Mouse (Mus musculus) thymus, postnatal 25 days (tissue): Measurements from ENCODE around the gene Slc10a6.

Experiments
- DNase-seq: peaks from one replicate; pipeline ENCODE4 v3.0.0; 2022

The Slc10a6 gene

DNA sequence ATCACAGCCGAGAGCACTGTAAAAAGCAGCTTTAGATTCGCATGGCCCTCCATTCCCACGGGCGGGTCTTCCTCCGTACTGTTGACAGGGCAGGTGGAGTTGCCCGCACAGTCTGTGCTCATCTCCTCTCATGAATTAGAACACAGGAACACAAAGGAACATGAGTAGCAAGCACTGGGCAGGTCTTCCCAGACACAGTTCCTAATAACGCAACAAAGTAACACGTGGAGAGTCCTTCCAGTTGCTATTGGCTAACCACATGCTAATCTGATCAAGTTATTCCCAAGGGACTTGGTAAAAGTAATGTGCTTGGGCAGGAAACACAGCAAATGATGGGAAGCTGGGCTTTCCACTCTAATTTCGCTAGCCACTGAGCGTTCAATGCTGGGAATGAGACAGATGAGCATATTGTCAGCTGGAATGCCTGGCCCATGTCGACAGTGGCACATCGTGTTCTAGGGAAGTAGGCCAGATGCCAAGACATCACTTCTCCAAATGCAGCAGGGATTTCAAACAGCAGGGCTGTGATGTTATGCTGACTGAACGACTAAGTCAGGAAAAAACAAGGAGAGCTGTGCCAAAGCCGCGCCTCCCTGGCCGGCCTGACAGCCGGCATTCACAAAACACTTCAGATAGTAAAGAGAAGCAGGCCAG lies at the start of gene Slc10a6:
Gene Slc10a6, minus strand, starts transcription at position 293 of the 654 bp plus-strand sequence.
- no peak for DNase-seq

DNA sequence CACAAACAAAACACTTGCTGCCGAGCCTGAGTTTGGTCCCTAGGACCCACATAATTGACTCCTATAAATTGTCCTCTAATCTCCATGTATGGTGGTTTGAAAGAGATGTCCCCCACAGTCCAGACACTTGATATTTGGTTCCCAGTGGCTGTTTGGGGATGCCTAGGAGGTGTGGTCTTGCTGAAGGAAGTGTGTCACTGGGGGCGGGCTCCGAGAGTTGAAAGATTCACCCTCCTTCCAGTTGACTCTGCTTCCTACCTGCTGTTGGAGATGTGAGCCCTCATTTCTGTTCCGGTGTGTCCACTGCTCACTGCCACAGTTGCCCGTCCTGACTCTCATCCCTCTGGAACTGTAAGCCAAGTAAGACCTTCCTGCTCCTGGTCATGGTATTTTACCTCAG lies 49.8 kb upstream of the Slc10a6 start:
- DNase-seq: no peak

DNA sequence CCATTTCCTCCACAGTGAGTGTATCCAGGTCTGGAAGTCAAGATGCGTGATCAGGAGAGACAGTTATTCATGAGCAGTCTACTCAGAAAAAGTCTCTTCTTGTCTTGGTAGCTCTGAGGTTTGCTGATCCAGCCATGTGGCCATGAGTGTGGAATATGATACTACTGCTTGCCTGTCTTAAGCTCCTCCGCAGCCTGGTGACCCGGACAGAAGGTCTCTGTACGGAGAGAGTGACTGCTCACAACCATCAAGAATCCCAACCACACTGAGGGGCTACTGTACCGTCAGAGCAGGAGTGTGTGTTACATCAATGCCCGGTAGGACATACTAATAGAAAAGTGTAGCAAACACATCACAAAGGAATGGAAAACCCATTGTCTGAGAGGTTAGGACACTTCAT lies 48.7 kb upstream of the Slc10a6 start:
- DNase-seq: no peak

DNA sequence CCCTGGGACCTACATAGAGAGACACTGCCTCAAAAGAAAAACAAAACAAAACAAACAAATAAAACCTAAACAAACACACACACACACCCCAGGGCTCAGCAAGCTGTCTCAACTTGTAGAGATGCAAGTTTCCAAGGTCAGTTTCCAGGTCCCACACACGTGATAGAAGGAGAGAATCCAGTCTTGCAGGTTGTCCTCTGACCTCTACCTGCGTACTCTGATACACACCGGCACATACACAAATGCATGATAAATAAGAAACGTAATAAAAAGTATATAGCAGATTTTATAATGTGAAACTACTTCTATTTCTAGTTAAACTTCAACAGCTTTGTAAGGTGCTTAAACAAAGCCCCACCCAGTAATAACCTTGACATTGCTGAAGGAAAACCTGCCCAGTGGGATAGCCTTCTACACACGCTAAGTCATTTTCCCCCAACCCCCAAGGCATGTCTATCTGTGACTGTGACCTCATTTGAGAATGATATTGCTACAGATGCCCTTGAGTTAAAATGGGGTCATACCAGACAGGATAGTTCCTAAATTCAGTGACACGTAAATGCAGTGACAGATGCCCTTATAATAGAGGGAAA lies 47.2 kb upstream of the Slc10a6 start:
- no peak for DNase-seq

DNA sequence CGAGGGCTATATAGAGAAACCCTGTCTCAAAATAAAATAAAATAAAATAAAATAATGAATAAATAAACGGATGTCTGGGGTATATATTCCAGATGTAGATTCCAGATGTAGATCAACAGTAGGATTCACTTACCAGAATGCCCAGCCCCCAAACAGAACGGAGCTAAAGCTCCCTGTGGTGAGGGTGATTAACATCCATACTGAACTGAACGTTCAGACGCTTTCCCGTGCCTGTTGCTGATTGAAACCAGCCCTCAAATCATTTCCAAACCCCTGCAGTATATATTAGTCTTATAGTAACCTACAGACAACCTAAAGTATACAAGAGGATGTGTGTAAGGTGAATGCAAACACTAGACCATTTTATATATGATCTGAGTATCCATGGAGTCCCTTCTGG lies 45.3 kb upstream of the Slc10a6 start:
- DNase-seq: no peak

DNA sequence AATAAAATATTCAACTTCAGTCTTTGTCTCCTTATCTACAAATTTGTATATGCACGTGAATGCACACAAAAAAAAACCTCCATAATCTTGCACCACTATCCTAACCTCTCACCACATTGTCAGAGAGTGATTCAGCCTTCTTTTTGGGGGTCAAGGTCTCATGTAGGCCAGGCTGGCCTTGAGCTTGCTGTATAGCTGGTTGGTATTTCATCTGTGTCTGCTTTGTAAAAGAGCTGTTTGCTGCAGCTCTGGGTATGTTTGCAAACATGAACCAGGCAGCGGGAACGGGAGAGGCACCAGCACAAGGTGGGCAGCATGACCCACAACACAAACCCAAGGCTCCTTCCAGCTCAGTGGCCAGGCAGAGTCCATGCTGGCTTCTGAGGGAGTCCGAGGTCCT lies 44.4 kb upstream of the Slc10a6 start:
- no peak for DNase-seq

DNA sequence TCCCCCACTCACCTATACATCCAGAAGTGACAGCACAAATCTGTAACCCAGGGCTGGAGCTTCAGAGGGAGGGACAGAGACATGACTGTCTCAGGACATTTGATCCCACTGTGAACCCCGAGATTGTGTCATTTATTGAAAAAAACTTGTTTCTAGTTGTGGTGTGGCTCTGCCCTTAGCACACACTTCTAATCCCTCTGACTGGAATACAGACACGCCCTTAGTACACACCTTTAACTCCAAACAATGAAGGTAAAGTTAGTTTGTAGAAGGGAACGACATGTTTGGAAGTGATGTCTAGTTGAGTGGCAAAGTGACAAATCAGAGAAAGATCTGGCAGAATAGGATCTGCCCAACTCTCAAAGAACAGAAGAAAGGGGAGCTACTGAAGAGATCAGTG lies 42.7 kb upstream of the Slc10a6 start:
- DNase-seq: no peak

DNA sequence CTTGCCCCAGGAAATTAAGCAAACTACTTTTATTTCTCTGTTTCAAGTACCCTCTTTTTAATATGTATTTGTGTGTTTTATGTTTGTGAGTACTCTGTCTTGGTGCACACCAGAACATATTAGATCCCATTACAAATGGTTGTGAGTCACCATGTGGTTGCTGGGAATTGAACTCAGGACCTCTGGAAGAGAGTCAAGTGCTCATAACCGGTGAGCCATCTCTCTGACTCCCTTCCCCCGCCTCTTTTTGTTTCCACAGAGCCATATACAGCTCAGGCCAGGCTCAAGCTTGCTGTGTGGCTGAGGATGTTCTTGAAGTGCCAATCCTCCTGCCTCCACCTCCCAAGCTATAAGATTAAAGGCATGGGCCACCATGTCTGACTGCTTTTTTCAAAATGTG lies 36.7 kb upstream of the Slc10a6 start:
- DNase-seq: no peak

DNA sequence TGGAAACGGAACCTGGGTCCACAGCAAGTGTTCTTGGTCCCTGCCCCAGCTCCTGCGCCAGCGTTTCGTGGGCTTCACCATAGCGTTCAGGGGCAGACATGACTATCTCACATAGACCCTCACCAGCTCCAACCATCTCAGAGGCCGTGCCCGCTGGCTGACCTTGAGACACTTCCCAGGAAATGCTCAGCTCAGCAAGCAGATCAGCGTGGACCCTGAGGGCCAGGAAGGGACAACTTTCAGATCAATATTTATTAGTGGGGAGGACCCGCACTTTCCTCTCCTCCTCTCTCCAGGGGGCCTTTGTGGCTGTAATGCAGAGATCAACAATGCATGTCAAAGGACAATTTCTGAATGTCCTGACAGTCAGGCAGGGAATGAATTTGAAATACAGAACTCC lies 35.7 kb upstream of the Slc10a6 start:
- no peak for DNase-seq

DNA sequence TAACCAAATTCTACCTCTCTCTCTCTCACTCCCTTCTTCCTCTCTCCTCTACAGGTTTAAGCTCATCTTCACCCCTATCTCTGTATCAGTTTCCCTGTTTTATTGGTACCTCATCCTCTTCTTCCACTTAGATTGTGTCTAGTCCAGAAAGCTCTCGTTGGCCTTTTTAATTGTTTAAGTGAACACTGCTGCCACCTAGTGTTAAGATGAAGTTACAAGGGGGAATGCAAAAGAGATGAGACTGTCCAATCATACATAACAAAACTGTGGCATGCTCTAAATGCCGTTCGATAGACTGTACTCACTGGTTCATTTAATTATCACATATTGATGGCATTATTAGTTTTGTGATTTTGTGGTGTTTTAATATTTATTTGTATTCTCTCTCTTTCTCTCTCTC lies 30.4 kb upstream of the Slc10a6 start:
- no peak for DNase-seq

DNA sequence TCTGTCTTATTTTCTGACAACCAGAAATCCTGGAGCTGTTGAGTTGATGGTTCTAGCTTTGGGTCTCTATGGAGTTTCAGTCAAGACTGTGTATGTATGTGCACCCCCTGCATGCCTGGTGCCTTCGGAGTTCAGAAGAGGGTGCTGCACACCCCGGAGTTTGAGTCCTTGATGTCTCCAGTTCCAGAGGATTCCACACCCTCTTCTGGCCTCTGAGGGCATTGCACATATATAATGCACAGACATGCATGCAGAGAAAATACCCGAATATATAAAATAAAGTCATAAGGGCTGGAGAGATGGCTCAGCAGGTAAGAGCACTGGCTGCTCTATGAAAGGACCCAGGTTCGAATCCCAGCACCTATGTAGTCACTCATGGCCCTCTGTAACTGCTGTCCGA lies 29.7 kb upstream of the Slc10a6 start:
- peak; percentile 14 for DNase-seq

DNA sequence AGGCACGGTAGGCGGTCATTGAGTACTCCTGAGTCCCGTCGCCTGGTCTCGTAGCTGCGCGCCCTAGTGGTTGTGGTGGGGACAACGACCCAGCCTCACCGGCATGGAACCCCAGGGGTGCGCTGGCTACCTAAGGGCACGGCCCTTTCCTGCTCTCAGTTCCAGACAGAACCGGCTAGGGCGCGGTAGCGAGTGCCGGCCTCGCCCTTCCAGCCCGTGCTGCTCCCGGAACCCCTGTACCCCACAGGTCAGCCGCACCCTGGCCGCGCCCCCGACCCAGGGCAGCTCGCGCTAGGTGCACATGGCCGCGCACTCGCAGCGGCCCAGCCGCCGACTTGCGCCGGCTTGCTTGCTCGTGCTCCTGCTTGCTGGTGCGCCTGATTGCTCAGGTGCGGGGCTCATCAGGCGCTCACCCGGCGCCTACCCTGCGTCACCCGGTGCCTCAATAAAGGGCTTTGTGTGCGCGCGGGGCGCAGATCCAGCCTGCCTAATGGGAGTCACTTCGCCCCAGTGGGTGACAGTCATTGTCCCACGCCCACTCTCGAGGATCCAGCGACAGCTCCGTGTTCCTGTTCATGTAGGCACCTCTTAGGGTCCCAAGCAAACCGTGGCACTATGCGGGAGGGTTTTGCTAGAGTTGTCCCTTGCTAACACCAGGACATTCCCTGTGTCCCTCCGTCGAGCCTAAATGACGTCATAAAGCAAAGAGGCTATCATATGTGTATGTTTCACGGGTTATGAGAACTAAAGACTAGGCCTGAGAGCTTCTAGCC lies 26.3 kb upstream of the Slc10a6 start, which contains the start of gene 1700016H13Rik:
Gene 1700016H13Rik, minus strand, starts transcription at position 665 of the 773 bp plus-strand sequence.
- peak; percentile 85 for DNase-seq

DNA sequence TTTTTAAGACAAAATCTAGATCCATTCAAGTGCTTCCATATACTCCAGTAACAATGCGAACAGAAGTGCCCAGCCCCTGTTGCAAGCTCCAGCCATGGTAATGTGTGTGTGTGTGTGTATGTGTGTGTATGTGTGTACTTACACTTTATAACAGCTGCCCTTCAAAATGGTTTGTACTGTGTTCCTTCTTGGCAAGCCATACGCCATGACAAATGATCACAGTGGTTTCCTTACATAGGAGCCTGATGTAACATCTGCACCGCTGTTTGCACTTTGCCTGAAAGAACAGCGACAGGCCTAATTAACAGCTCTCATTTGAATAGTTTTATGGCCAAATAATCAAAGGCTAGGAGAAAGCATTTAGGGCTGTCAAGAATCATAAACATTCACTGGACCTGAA lies 25.6 kb upstream of the Slc10a6 start:
- no peak for DNase-seq

DNA sequence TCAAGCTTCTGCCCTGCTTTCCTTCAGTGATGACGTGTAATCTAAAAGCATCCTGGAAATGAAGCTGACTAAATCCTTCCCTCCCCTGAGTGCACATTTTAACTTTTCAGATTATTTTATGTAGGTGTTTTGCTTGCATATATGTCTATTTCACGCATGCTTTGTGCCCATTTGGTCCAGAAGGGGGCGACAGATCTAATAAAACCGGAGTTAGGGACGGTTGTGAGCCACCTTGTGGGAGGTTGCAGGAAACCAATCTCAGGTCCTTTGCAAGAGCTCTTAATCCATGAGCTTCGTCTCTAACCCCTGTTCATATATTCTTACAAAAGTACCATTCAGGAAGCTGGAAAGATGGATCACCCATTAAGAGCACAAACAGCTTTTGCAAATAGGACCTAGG lies 25.0 kb upstream of the Slc10a6 start:
- peak; percentile 54 for DNase-seq

DNA sequence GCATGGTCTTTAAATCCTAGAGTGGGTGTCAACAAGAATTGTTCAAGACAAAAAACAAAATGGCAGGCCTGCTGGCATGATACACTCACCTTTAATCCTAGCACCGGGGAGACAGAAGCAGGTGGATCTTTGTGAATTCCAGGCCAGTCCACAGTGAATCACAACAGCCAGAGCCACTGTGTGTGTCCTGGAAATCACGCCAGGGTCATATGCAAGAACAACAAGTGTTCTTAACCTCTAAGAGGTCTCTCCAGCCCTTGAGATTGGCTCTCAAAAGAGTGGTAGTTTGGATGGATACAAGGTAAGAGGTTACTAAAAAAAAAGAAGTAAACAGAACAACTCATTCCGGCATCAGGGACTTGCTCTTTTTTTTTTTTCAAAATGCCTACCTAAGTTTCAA lies 18.1 kb upstream of the Slc10a6 start:
- no peak for DNase-seq

DNA sequence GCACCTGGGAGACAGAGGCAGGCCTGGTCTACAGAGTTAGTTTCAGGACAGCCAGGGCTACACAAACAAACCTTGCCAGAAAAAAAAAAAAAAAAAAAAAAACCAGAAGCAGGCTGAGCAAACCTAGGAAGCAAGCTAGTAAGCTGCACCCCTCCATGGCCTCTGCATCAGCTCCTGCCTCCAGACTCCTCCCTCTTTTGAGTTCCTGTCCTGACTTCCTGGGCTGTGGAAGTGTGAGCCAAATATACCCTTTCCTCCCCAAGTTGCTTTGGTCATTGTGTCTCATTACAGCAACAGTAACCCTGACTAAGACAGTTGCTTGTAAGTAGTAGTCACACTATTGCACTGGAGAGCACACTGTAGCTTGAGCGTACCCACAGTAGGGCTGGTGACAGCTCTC lies 15.0 kb upstream of the Slc10a6 start:
- DNase-seq: no peak

DNA sequence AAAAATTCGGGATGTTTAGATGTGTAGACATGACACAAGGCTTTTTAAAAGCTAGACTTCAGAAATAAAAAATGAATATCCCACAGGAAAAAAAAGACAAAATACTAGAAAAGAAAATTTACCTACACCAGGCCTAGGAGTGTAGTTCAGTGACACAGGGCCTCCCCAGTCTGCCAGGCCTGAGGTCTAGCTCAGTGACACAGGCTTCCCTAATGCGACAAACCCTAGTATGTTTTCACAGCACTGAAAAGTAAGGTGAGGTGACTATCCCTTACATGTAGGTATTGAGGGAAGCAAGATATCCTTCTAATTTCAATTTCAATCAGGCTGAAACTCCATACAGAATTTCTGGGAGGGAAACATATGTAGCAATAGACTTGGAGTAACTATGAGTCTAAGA lies 8.0 kb upstream of the Slc10a6 start:
- DNase-seq: no peak

DNA sequence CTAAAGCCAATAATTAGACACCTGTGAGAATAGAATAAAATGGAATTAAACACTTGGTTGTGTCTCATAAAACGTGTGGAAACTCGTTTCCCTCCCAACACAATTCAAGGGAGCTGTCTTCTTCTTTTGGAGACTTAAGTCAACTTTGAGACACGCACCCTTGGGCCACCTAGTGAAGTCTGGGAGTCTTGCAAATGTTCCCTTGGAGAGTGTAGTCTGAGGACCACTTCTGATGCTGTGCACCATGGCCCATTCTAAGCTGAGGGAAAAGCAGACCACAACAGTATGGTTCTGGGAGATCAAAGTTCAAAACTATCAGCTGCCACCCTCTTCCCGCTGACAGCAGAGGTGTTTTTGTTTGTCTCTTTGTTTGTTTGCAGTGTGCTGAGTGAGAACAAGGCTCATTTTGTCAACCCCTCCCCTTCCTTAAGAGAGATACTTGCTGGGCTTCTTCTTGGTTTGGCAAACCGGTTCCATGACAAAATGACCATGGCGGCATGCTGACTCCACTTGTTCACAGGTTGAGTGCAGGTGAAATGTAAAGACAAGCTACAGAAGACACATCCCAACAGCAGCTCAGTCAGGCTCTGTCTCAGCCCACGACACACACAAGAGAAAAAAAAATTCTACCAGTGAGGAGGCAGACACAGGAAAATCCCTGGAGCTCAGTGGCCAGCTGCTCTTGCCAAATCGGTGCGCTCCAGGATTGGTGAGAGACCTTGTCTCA lies 814 bp upstream of the Slc10a6 start:
- no peak for DNase-seq

DNA sequence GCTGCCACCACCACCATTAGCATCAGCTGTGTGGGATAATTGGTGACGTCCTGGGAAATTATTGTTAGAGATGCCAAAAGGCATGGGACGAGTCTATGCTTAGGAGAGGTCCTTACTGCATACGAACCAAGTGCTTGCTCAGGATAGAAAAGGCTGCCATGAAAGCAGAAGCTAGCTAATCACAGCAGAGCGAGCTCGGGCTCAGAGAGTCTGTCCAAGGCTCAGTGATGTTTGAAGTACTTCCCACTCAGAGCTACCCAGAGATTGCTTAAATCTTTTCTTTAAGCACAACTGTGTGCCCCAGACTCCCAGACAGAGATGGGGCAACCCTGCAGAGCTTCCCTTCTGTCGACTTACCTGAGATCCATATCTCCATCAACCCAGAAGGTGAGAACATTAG lies 704 bp downstream of the Slc10a6 start:
- DNase-seq: no peak

DNA sequence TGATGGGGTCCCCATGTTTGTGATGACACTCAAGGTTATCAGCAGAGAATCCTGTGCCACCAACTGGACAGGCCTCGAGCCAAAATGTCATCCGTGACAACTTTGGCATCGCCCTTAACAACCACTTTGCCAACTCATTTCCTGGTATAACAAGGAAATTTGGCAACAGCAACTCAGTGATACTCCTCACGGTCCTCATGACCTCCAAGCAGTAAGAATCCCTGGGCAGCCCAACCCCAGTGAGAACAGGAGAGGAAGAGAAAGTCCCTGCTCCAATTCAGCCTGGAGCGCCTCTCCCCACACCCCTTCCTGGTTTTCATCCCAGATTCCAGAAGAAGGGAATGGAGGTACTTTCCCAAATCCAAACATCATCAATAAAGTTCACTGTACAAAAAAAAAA lies 4.4 kb downstream of the Slc10a6 start:
- DNase-seq: no peak

DNA sequence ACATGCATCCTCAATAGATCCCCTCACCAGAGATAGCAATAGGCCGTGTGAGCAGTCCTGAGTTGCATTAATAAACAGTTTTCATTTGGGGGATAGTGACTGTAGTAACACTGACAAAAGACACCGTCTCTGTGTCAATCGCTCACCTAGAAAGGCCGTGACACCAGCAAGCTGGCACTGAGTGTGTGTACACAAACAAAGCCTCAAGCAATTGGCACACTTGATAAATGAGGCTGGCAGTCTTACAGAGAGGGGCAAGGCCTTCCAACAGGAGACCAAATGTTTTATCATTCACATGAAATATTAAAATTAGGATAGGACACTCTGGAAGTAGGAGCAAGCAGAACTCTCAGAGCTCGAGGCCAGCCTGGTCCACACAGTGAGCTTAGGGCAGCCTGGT lies 6.9 kb downstream of the Slc10a6 start:
- DNase-seq: no peak

DNA sequence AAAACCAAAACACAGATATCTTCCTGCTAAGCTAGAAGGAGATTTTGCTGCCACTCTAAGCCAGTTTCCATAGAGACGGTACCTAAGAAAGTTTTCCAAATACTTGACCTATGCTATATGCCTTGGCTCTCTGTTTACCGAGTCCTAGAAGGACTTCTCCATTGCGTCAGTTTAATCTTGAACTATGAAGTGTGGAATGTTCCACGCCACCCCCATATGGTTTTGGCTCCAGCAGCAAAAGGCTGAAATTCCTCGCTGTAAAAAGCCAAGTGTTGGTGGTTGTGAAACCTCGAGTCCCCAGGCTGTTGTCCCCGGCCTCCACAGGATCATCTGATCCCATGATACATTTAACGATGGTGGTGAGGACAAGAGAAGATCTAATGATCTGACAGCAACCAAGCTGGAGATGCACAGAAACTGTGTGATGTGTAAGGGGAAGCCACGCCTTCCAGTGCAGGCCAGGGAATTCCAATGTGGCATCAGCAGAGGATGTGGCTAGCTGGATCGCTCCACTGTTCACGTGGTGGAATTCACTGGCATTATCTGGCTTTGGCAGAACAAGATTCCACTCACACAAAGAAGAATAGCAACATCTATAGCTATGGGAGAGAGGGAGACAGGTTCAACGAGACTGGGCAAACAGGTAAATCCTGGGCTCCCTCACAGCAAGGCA lies 8.8 kb downstream of the Slc10a6 start:
- no peak for DNase-seq

DNA sequence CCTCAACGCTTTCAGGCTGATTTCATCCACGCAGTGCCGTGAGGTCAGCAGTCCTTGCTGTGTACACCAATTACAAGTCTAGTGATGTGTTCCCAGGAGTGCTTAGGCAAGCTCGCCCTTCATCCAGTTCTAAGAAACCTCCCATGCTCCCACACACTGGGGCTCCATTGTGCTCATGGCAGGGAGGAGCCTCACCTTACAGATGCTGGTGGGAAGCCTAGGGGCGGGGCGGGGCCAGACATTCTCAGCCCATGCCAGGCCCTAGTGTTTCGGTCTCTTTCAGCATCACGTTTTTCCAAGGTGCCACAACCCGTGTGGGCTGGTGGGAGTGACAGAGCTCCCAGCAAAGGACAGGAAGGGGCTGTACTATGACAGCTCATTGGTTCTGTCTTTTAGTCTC lies 12.0 kb downstream of the Slc10a6 start:
- DNase-seq: no peak
